In the genomic region with DNA sequence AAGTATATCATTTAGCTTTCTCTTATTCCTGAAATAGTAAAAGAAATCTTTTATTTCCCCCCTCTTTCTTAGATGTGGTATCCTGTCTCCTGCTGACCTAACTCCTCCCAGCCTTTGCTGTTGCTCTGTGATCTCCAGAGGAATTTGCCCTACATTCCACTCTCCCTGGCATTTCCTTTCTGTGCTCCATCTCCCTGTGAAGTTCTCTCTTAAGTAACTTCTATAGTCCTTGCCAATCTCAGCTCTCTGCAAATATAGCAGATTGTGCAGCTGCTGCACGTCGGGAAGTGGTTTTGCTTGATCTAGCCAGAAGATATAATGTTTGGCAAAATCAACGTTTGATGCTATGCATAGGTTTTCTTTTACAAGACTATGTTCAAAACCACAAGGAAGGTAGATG, we compare ENCODE assay signal across 28 mouse cellular contexts.
DNase-seq lines count a peak whose midpoint lies in the region; ATAC-seq and TF ChIP-seq lines count a peak whose summit lies in the region.
"Had no signal": no experiment of that assay in that cellular context is flagged by ENCODE, and none has a peak within 500 bp of the region (broad histone marks: within the 10 kb centered on the region; RNA-seq: fewer than 3 reads in every experiment).

No protein-coding gene starts in this region.

- no peaks in the 10 kb centered on the region for H3K9me3 ChIP-seq in forebrain, embryonic 15.5 days
- no peaks in the 10 kb centered on the region for H3K9me3 ChIP-seq in forebrain, postnatal 0 days (ENCODE audit: low read length)
- H3K9me3 ChIP-seq: forebrain, embryonic 12.5 days; heart, embryonic 13.5 days; hindbrain, embryonic 12.5 days; kidney, embryonic 15.5 days had no signal

- no peak for TF ChIP-seq CTCF in forebrain, postnatal 0 days (IDR thresholded peaks at IDR 0.05; ENCODE audit: low read depth)
- TF ChIP-seq CTCF in brain, embryonic 14.5 days (IDR thresholded peaks at IDR 0.05; ENCODE audit: borderline replicate concordance, extremely low read depth, insufficient read depth, insufficient read length) = no peak

- no peak overlapping the region for H3K4me2 ChIP-seq in forebrain, embryonic 15.5 days (replicated peaks)
- no peak overlapping the region for H3K4me2 ChIP-seq in forebrain, postnatal 0 days (ENCODE audit: low read depth)
- H3K4me2 ChIP-seq: forebrain, embryonic 12.5 days; heart, embryonic 13.5 days; hindbrain, embryonic 12.5 days; kidney, embryonic 15.5 days; liver, embryonic 11.5 days had no signal

- ATAC-seq in forebrain, embryonic 15.5 days (replicated peaks) = no peak
- no peak; the same call in 1 of the 2 replicates for ATAC-seq in forebrain, postnatal 0 days
- ATAC-seq: liver, postnatal 0 days; lung, postnatal 0 days had no signal

- 58% methylated on average over 3 of the region's 3 CpGs for WGBS in forebrain, embryonic 15.5 days
- WGBS in forebrain, postnatal 0 days = 45% methylated on average over 3 of the region's 3 CpGs

- H3K27me3 ChIP-seq in forebrain, embryonic 15.5 days = no peaks in the 10 kb centered on the region
- no peaks in the 10 kb centered on the region for H3K27me3 ChIP-seq in forebrain, postnatal 0 days (ENCODE audit: insufficient read depth, low read length)
- H3K27me3 ChIP-seq: CH12.LX; forebrain, embryonic 12.5 days; heart, embryonic 13.5 days; hindbrain, embryonic 12.5 days; kidney, embryonic 15.5 days had no signal

- no peak overlapping the region for H3K9ac ChIP-seq in forebrain, embryonic 15.5 days (replicated peaks)
- no peak overlapping the region for H3K9ac ChIP-seq in forebrain, postnatal 0 days
- H3K9ac ChIP-seq: forebrain, embryonic 12.5 days; heart, embryonic 13.5 days; hindbrain, embryonic 12.5 days; kidney, embryonic 15.5 days; liver, postnatal 0 days had no signal

- no peak overlapping the region for H3K4me3 ChIP-seq in forebrain, embryonic 15.5 days
- H3K4me3 ChIP-seq in forebrain, postnatal 0 days (ENCODE audit: low read depth, low read length) = no peak overlapping the region
- H3K4me3 ChIP-seq: forebrain, embryonic 12.5 days; heart, adult 2 months; heart, embryonic 13.5 days; hindbrain, embryonic 12.5 days; kidney, embryonic 15.5 days had no signal

- peak overlapping the region; percentile 23; the same call in 1 of the 2 replicates for H3K27ac ChIP-seq in forebrain, embryonic 15.5 days (replicated peaks)
- no peak overlapping the region for H3K27ac ChIP-seq in forebrain, postnatal 0 days (ENCODE audit: low read depth, low read length)
- H3K27ac ChIP-seq: forebrain, embryonic 12.5 days; heart, adult 2 months; heart, embryonic 13.5 days; hindbrain, embryonic 12.5 days; kidney, embryonic 15.5 days; macrophage had no signal

- H3K4me1 ChIP-seq in forebrain, embryonic 15.5 days = no peaks in the 10 kb centered on the region
- H3K4me1 ChIP-seq in forebrain, postnatal 0 days (ENCODE audit: insufficient read depth) = no peaks in the 10 kb centered on the region
- H3K4me1 ChIP-seq: forebrain, embryonic 12.5 days; heart, embryonic 13.5 days; hindbrain, embryonic 12.5 days; kidney, embryonic 15.5 days had no signal

- intact Hi-C loops in left cerebral cortex, postnatal 25 days (cut with DNase I) = no loop called here

- DNase-seq in forebrain, postnatal 0 days = no peak
- DNase-seq in left cerebral cortex, postnatal 25 days (ENCODE audit: low spot score in 2 of 2) = peak; percentile 22 to 67
- no peak for DNase-seq in left cerebral cortex, adult 18-20 months (ENCODE audit: low spot score in 2 of 2)
- DNase-seq in Muller cell, postnatal 12 days (ENCODE audit: inconsistent ontology term) = peak; percentile 76
- peak; percentile 62 for DNase-seq in brain, embryonic 14.5 days (ENCODE audit: low read depth)
- DNase-seq in urinary bladder, postnatal 14 days (ENCODE audit: low spot score) = no peak
- DNase-seq: adrenal gland, adult 2 months; B cell, adult 2 months; cerebellum, adult 2 months; cerebellum, postnatal 25 days; gastrocnemius, postnatal 36 days; heart, adult 2 months; heart, postnatal 14 days; kidney, adult 11 months; kidney, postnatal 36 days; liver, postnatal 0 days; thymus, adult 2 months; thymus, postnatal 4 days had no signal

- no peak for TF ChIP-seq POLR2A in brain, embryonic 14.5 days (IDR thresholded peaks at IDR 0.05; ENCODE audit: borderline replicate concordance, extremely low read depth, insufficient read depth, insufficient read length, poor library complexity, severe bottlenecking)

- H3K36me3 ChIP-seq in forebrain, embryonic 15.5 days = no peaks in the 10 kb centered on the region
- no peaks in the 10 kb centered on the region for H3K36me3 ChIP-seq in forebrain, postnatal 0 days (ENCODE audit: insufficient read depth)
- H3K36me3 ChIP-seq: forebrain, embryonic 12.5 days; G1E; heart, embryonic 13.5 days; hindbrain, embryonic 12.5 days; kidney, embryonic 15.5 days had no signal

Comparison
In these comparisons a context has a peak if more than half of its experiments do, and no peak if none do; other contexts are left out.
1. DNase-seq: peak in left cerebral cortex, postnatal 25 days (2 of 2), Muller cell, postnatal 12 days (single experiment) and brain, embryonic 14.5 days (single experiment); none in forebrain, postnatal 0 days (single experiment), left cerebral cortex, adult 18-20 months (0 of 2) and urinary bladder, postnatal 14 days (single experiment).